Mouse (Mus musculus): ENCODE data around the gene Olfml2b. TPM values are rescaled to one million over a fixed set of nuclear protein-coding genes. Genes with fewer than 3 reads are reported as not detected.
A peak's percentile ranks its signal among the peaks of the same experiment; 100 is the strongest.

The Olfml2b gene
- total RNA-seq, 2 experiments from 2014 or later = 11.8 to 14.8 TPM

DNA sequence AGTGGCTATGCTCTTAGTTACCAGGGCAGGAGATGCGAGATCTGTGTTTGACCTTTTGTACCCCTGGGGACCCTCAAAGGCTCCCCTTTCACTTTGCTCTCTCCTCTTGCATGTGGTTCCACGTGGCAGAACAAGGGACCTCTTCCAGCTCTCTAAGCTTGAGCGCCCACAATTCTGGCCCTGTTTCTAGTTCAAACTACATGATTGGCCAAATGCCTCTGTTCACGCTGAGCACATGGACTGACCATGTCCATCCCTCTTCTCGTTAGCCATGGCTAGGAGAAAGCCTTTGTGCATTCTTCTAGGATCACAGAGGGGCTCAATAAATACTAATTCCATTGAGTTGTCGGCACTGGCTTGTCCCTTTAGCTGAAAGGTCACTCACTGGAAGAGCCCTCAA, 51.0 kb downstream of the Olfml2b start:
- DNase-seq = no peak

DNA sequence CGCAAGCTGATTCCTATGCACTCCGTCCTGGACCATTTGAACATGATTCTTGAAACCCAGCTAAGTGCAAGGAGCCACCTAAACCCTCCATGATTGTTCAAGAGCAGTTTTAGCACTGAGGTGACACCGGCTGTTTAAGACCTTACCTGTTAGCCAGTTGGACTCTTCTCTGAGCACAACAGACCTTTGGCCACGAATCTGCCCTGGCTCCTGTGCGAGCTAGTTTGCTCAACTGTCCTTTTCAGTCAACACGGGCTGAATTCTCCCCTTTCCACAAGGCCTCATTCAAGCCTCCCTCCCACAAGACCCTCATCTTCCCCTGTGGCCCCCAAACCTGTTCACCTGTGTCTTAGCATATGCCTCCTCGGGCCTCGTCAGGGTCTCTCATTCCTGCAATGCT, 52.7 kb downstream of the Olfml2b start:
- DNase-seq = no peak

DNA sequence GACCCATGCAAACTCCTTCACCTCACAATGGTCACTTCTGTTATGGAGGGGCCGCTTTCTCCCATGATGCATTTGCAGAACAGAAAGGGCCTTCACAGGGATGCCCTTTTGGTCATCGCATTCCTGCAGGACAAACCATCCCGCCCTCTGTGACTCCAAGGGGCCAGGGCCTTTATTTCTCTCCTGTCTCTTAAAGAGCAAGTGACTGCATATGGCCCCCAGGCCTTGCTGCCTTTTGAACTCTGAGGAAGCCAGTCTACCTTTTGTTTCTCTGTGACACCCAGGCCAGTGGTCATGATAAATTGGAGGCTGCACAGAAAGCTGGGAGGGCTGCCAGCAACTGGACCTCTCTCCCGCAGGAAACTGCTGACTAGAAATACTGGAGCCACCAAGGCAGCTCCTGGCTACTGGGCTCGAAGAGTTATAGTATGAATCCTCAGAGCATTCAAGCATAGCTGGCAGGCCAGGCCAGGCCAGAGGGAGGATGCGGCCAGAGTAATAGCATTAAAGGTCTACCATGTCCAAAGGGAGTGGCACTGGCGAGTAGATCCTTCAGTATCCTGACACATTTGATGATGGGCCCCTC, 53.5 kb downstream of the Olfml2b start:
- no peak for DNase-seq

DNA sequence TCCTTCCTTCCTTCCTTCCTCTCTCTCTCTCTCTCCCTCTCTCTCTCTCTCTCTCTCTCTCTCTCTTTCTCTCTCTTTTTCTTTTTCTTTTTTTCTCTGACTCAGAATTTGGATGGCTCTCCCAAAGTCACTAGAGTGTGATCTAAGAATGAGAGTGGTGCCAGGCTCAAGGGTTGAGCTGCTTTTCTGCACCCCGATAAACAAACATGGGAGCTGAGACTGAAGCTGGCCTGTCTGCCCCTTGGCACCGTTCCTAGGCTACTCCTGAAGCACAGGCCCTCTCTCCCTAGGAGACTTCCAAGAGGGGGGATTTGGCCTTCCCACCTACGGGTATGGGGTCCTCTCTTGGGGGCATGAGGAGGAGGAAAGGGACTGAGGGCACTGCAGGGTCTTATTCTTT, 54.4 kb downstream of the Olfml2b start:
- DNase-seq = no peak

DNA sequence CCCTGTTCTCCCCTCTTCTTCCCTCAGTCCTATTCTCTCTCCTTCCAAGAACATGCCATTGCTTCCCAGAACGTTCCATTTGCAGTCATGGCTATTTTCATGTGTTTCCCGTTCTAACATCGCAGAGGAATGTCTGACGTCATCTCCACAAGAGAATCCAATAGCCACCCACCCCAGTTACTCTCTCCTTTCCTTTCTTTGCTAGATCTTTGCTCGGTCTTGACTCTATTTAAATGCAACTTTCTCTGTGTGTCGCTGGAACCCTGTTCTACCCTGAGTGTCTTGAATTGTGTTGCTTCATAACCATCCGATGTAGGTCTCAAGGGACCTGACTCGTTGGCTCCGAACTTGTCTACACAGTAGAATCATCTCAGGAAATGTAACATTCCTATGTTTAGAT, 55.2 kb downstream of the Olfml2b start:
- peak; percentile 42 to 53 for DNase-seq

DNA sequence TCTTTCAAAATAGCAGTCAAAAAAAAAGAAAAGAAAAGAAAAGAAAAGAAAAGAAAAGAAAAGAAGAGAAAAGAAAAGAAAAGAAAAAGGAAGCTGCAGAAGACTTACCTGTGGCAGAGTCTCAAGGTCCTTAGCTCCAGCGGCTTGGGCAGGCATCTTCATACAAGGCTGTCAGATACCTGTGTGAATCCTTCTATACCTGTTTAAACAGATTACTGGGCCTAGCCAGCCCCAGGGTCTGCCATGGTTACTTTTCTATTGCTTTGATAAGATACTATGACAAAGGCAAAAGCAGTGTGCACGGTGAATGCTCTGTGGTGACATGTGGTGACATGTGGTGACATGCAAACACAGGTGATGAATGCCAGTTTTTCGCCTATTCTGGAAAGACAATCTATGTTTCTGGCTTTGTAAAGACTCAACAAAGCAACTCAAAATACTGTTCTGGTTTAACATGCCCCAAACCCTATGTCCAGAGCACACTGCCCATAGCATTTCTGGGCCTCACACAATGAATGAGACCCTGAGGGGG, 56.2 kb downstream of the Olfml2b start:
- DNase-seq = no peak

DNA sequence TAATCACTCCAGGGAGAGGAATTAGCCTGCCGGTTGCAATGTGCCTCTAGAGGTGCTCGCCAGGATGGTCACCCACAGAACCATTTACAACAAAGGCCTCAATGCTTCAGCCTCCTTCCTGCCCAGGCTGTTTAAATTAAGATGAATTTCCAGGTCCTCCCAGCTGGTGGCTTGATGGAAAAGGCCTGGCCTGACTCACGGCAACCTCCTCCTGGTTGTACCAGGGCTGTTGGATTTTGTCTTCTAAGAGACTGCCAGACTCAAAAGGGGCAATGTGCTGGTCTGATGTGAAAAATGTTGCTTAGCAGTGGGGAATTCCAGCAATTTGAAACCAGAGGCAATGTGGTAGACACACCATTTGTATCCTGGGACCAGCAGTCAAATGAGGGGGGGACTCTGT, 56.8 kb downstream of the Olfml2b start:
- DNase-seq = no peak

DNA sequence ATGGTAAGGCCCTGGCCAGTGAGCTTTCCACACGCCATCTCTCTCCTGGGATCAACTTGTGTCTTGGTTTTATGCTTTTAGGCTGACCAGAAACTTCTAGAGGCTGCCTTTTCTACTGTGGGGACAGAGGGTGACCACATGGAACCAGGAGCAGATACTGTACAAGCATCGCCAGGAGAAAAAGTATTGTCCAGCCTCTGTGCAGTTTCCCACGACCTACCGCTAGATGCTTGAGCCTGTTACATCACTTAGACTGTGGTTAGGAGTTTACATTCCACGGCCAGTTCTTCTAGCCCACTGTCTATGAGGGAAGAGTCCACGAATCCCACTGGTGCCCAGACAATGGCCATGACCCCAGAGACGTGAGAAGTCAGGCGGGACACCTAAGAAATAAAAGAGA, 57.2 kb downstream of the Olfml2b start:
- DNase-seq = no peak

DNA sequence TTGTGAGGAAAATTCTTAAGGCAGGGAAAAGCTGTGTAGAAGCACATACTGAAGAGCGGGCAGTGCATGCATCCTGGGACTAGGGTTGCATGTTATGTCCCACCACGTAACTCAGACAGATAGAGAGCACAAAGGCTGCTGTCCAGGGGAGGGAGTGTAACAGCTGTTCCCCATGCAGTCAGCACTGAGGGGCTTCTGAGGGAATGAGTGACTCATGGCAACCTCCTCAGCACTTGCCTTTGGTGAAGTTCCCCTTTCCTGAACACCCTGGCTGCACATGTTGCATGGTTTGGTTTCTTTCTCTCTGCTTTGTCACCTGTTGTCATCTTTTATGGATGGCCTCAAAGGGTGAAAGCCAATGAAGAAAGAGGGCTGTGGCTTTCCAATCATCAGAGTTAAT, 57.9 kb downstream of the Olfml2b start:
- DNase-seq = no peak

DNA sequence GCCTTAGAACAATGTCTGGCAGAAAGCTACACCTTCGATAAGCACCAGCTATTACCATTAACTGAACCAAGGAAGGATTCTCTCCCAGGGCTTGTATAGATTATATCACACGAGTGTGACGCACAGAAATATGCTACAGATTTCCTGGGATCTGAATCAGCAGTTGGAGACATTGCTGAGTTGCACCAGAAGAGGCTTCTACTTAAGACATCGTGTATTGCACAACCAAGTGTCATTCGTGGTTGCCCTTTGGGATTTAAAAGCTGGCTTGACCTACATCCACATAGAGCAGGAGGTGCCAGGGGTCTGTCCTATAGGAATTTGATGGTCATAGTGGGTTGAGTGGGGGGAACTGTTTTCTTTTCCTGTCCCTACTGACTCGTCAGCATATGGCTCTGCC, 58.6 kb downstream of the Olfml2b start:
- DNase-seq = no peak

DNA sequence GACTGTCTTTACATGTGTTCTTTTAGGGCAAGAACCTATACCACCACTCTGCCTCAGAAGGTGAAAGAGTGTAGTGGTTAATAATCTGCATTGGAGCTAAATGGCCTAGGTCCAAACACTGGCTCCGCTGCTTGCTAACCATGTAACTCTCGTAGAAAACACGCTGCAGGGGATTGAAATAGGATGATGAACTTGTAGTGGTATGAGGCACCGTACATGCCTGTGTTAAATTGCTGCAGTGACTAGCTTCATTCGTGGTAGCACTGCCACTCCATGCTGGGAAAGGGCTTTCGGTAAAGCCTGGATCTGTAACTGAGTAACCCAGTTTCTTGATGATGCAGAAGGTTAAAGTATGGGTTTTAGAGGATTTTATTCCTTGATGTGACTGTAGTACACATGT, 59.8 kb downstream of the Olfml2b start:
- no peak for DNase-seq

DNA sequence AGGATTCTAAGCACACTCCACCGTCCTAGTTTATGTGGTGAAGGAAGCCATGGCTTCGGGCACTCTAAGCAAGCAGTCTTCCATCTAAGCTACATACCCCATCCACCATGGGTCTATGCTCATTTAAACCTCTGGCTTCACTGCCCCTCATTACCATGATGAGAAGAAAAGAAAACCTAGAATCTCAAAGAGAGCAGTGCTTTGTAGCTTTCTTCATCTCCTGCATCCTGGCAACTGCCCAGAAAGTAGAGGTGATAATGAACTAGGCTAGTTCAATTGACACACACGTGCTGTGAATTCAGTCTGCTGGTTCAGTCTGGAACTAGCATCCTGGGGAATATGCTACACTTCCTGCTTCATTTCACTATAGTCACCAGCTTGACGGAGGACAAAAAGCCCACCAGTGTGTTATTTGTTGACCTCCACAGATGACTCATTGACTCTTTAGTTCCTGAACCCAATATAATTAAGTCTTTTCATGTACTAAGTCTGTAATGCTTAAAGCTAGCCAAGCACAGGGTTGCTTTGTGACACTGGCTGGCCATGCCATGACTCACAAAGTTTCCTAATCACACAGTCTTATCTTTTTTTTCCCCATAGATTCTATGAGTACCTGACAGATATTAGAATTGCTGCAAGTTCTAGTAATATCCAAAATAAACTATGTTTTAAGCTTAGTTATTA, 60.7 kb downstream of the Olfml2b start:
- DNase-seq = no peak

DNA sequence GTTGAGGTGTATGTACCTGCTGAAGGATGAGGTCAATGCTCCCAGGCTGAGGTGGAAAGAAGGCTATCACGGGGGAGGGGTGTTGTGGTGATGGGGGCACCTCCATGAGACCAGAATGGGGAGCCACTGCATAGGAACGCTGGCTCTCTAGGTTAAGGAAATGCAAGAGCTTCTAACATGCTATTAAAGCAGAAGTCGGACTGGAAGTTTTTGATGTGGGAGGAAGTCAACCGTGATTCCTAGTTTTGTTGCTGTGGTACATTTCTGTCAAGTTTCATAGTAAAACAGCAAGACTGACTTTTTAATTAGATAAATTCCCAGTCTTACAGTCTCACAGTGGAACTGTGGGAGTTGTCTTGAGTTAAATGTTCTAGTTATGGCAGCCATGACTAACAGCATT, 61.7 kb downstream of the Olfml2b start:
- DNase-seq = no peak

DNA sequence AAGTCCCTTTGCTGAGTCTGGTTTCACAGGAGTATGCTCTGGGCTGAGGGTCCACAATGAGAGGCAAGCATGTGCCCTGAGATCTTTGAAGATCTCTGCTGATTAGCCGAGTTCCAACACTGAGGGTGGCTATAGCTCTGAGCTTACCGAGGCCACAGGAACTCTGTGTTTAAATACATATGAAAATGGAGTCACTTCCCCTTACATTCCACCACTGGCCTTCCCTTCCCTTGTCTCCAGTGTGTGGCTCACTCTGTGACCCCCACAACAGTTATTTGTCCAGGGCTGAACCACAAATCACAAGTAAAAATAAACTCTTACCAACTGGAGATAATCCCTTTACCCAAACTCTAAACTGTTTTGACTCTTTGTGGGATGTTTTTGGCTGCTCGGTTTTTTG, 64.7 kb downstream of the Olfml2b start:
- no peak for DNase-seq

DNA sequence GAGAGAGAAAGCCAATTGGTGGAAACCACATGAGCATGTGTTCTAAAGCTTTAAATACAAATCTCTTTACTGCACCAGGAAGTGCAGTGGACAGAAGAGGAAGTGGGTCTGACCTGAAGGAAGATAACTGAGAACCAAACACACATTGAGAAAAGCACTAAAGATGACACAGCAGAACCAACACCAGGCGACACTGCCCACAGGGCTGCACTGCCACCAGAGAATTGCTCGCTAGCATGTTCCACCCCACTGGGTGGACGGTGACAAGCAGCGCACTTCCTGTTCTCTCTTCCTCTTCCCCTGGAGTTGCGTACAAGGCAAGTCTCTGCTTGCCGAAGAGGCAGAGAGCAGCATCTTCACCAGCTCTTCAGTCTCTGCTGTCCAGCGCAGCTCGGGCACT, 65.1 kb downstream of the Olfml2b start:
- peak; percentile 32 to 70 for DNase-seq

DNA sequence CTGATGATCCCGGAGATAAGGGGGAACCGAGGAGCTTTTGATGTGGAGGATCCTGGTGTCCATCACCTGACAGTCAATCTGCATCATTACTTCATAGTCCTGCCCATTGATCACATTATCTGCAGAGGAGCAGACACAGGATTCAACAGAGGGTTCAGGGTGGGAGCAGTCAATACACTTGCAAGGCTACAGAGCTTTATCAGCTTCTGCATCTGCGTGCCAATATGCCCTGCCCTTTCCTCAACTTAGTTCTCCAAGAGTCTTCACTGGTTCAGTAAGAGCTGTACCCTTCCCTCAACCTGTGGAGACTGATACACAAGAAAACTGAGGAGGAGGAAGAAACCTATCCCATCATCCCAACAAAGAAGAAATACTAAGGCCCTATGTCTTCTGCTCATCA, 65.6 kb downstream of the Olfml2b start:
- no peak for DNase-seq

DNA sequence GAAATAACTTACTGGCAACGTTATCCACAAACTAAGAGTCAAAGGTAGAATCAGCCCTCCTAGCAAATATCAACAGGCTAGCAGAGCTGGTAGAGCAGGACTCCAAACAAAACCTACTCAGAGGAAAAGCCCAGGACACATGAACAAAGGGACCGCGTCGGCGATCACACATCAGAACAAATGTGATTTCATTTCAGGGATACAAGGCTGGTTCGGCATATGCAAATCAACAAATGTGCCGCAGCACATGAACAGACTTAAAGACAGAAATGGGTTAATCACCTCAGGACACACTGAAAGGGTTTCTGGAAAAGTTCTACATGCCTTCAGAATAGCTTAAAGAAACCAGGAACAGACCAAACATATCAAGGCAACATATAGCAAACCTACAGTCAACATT, 67.4 kb downstream of the Olfml2b start:
- no peak for DNase-seq

DNA sequence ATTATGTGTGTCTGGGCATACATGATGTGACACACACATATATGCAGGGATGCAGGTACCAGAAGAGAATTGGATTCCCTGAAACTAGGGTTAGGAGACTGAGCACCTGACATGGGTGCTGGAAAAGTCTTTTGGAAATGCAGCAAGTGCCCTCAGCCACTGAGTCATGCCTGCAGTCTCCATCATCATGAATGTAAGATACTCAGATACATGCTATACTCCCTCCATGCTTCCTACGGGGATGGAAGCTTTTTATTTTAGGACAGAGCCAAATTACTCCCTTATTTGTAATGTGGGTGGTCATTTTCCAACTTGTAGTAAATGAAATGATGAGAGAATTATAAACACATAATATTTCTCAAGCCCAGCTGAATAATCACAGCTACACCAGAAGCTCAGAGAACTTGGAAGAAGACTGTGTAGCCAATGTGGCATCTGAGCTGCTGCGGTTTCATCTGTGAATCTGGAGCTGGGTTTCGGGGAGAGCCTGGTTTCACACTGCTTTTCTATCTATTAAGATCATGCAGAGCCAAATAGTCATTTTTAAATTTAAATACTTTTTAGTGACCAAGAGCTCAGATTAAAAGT, 73.0 kb downstream of the Olfml2b start:
- DNase-seq = no peak

DNA sequence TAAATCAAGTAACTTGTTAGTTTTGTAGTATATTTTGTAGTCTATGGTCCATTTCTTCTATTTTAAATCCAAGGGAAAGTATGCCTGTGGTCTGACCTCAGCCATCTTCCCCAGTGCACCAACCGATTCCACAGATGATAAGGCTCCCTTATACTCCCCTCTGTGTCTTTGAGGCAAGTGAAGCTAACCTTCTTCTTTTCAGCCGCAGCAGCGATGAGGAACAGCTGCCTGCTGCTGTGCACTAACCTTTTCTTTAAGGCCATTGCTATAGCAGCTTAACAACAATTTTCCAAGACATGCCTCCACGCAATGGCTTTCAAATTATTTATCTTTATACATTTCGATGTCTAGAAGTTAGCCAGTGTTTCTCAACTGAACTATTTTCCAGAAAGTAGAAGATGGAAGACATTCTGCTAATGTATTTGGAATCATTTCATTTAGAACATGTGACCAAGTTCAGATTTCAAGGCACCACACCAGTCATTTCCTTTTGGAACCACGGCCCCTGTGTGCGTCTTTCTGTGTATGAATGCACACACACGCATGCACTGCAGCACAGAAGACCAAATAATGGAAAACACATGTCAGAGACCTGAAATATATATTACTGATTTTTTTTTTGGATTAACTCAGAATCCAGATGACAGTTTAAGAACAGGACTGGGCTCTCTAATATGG, 73.9 kb downstream of the Olfml2b start:
- no peak for DNase-seq

DNA sequence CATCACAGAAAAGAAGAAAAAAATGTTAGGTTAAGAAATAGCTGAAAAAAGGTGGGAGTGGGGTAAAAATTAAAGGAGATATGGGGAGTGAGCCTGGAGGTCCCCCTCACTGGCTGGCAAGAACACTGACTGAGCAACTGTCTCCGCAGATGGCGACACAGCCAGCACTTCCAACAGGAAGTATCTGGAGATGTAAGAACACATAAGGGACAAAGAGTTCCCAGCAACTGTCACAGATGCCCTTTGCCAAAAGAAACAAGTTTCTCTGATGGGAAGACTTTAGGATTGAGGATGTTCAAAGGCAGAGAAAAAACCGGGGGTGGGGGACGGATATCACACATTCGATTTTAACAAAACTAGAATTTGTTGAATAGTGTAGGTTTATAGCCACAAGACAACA, 77.2 kb downstream of the Olfml2b start:
- peak; percentile 37 to 74 for DNase-seq

DNA sequence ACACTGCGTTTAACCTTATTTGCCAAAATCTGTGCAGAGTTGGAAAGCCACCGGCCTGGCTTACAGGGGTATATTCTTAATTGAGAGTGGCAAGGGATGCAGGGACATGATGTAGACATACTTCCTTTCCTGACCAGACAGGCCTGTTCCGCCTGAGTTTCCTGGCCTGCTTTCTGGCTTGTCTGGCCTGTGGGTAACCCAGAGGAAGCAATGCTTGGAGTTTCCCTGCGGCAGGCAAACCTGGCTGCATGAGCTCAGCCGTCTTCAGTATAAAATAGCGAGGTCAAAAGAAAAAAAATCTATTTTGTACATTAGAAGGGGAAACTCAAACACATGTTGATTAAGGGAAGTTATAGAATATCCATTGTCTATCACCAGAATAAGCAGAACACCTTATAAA, 84.2 kb downstream of the Olfml2b start:
- no peak for DNase-seq

DNA sequence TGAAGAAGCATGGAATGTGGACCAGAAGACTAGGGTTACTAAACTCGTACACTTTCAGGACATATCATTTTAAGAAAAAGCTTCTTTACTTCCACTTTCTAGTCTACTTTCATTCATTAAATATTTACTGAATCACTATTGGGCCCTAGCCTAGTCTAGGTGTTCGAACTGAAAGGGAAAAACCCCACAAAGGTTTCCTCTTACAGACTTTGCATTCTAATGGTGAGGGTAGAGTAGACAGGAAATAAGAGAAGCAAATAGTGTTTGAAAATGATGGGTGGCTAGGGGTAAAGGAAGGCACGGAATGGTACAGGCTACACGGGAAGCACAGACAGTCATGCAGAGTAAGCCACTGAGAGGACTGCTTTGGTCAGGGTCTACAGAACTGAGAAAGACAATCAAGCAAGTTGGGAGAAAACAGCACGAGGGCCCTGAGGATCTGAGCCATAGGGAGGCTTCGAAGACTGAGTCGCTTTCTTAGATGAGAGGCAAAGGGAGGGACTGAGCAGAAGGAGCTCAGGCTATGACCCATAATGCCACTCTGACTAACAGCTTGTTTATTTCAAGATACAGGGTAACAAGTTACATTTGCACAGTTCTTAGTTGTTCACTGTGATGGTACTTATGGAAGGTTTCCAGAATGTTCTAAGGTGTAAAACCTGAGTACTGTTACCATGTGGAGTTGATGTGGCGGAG, 85.1 kb downstream of the Olfml2b start:
- no peak for DNase-seq

Measured in heart, adult 18-20 months (tissue).